Mouse (Mus musculus) heart, embryonic 10.5 days (tissue): ENCODE measurements around the gene Ccdc103. TPM values are rescaled to one million over a fixed set of nuclear protein-coding genes. Genes with fewer than 3 reads are reported as not detected.

Experiments
- DNase-seq: peaks from one replicate; pipeline ENCODE4 v3.0.0-alpha.2; 2017; ENCODE audit warnings: low spot score
- H3K27ac ChIP-seq: fragments of 300-500 bp; sonication (generic); 2 replicates; pipeline ENCODE4 v1.5.1; 2016; ENCODE audit warnings: mild to moderate bottlenecking
- H3K27me3 ChIP-seq: fragments of 300-500 bp; sonication (generic); 2 replicates; pipeline ENCODE4 v1.6.1; 2016; ENCODE audit warnings: mild to moderate bottlenecking; ENCODE audit not compliant: poor library complexity, insufficient read depth, severe bottlenecking
- H3K36me3 ChIP-seq: fragments of 300-500 bp; sonication (generic); 2 replicates; pipeline ENCODE4 v1.6.1; 2016; ENCODE audit warnings: mild to moderate bottlenecking, moderate library complexity
- H3K4me1 ChIP-seq: fragments of 300-500 bp; sonication (generic); 2 replicates; pipeline ENCODE4 v1.6.1; 2016; ENCODE audit warnings: mild to moderate bottlenecking
- H3K4me3 ChIP-seq: fragments of 300-500 bp; sonication (generic); 2 replicates; pipeline ENCODE4 v1.5.1; 2016; ENCODE audit warnings: mild to moderate bottlenecking, moderate library complexity
- H3K9me3 ChIP-seq: fragments of 300-500 bp; sonication (generic); 2 replicates; pipeline ENCODE4 v1.6.1; 2016; ENCODE audit warnings: mild to moderate bottlenecking, moderate library complexity
- WGBS: fragments of 180-500 bp; shearing (Covaris S2); methylation state at CpG from one replicate; pipeline ENCODE4 v1.1.7; 2016; 5-methylcytosine and 5-hydroxymethylcytosine counted together
- polyA plus RNA-seq: library from polyadenylated mRNA; unstranded; fragments of >200 nt; fragmentation: Nextera tagmentation; extraction: Ambion mirVana; gene quantifications from 2 replicates; pipeline ENCODE4 v1.2.1, GENCODE M21; 2016

The Ccdc103 gene
- polyA plus RNA-seq, 1 experiment from 2014 or later = 0.93 TPM

- no peak for DNase-seq
- peaks cover 82% of the 10 kb centered on the region for H3K27me3 ChIP-seq
- no peaks in the 10 kb centered on the region for H3K36me3 ChIP-seq
- H3K4me3 ChIP-seq = no peak overlapping the region
- H3K27ac ChIP-seq = 0 out of 2 replicates have a peak overlapping the region, but pooled peaks have one; percentile 17
- H3K4me1 ChIP-seq = peaks cover 34% of the 10 kb centered on the region
- no peaks in the 10 kb centered on the region for H3K9me3 ChIP-seq
- WGBS = 75% methylated on average over 20 of the region's 20 CpGs
Measured at GRCm38 (mm10) chr11:102896641-102897040, 15.6 kb downstream of the Ccdc103 start.

GRCm38 (mm10) chr11:102898408-102898807 lies 17.4 kb downstream of the Ccdc103 start:
- peaks cover 70% of the 10 kb centered on the region for H3K27me3 ChIP-seq
- no peaks in the 10 kb centered on the region for H3K36me3 ChIP-seq
- H3K27ac ChIP-seq = peak overlapping the region; percentile 44; the same call in 1 of the 2 replicates
- 79% methylated on average over 9 of the region's 9 CpGs for WGBS
- H3K9me3 ChIP-seq = no peaks in the 10 kb centered on the region
- no peak overlapping the region for H3K4me3 ChIP-seq
- DNase-seq = no peak
- peaks cover 27% of the 10 kb centered on the region for H3K4me1 ChIP-seq

- no peak within 1 kb of the TSS for H3K27ac ChIP-seq
- no peaks in the 10 kb centered on the region for H3K9me3 ChIP-seq
- peaks cover 11% of the 10 kb centered on the region for H3K36me3 ChIP-seq
- no peak within 1 kb of the TSS for H3K4me3 ChIP-seq
- WGBS = 13% methylated on average over 7 of the region's 7 CpGs
- peaks cover 24% of the 10 kb centered on the region for H3K4me1 ChIP-seq
- peaks cover 46% of the 10 kb centered on the region for H3K27me3 ChIP-seq
- peak; percentile 92 for DNase-seq
Measured at GRCm38 (mm10) chr11:102900763-102901162, 19.8 kb downstream of the Ccdc103 start, which contains the start of gene Gfap. Gene Gfap (minus strand): TSS chr11:102900912.

- Histone ChIP-seq H3K9me3 (no peaks in the 10 kb centered on the region), H3K4me1 (peaks cover 21% of the 10 kb centered on the region), H3K4me3 (no peak overlapping the region), H3K27me3 (peaks cover 42% of the 10 kb centered on the region), H3K36me3 (peaks cover 15% of the 10 kb centered on the region), H3K27ac (no peak overlapping the region)
- no peak for DNase-seq
- WGBS = 55% methylated on average over 4 of the region's 4 CpGs
Measured at GRCm38 (mm10) chr11:102901199-102901598, 20.2 kb downstream of the Ccdc103 start.

- 81% methylated on average over 5 of the region's 5 CpGs for WGBS
- no peak overlapping the region for H3K4me3 ChIP-seq
- H3K9me3 ChIP-seq = no peaks in the 10 kb centered on the region
- DNase-seq = no peak
- peaks cover 33% of the 10 kb centered on the region for H3K27me3 ChIP-seq
- peaks cover 24% of the 10 kb centered on the region for H3K36me3 ChIP-seq
- peaks cover 12% of the 10 kb centered on the region for H3K4me1 ChIP-seq
- H3K27ac ChIP-seq = no peak overlapping the region
Measured at GRCm38 (mm10) chr11:102902107-102902506, 21.1 kb downstream of the Ccdc103 start.

- Histone ChIP-seq H3K9me3 (no peaks in the 10 kb centered on the region), H3K27me3 (peaks cover 18% of the 10 kb centered on the region), H3K4me1 (no peaks in the 10 kb centered on the region), H3K27ac (no peak overlapping the region), H3K36me3 (peaks cover 39% of the 10 kb centered on the region), H3K4me3 (no peak overlapping the region)
- no peak for DNase-seq
- 74% methylated on average over 7 of the region's 7 CpGs for WGBS
Measured at GRCm38 (mm10) chr11:102903654-102904053, 22.6 kb downstream of the Ccdc103 start.

- WGBS = 86% methylated on average over 7 of the region's 7 CpGs
- Histone ChIP-seq H3K27me3 (no peaks in the 10 kb centered on the region), H3K4me3 (no peak overlapping the region), H3K36me3 (peaks cover 98% of the 10 kb centered on the region), H3K9me3 (no peaks in the 10 kb centered on the region), H3K4me1 (no peaks in the 10 kb centered on the region), H3K27ac (no peak overlapping the region)
- DNase-seq = peak; percentile 68
Measured at GRCm38 (mm10) chr11:102911376-102911775, 30.4 kb downstream of the Ccdc103 start.

GRCm38 (mm10) chr11:102915380-102915779 lies 34.4 kb downstream of the Ccdc103 start:
- H3K36me3 ChIP-seq = peaks cover 62% of the 10 kb centered on the region
- H3K27ac ChIP-seq = no peak overlapping the region
- no peak overlapping the region for H3K4me3 ChIP-seq
- peak; percentile 68 for DNase-seq
- no peaks in the 10 kb centered on the region for H3K4me1 ChIP-seq
- H3K9me3 ChIP-seq = no peaks in the 10 kb centered on the region
- WGBS = 90% methylated on average over 9 of the region's 9 CpGs
- no peaks in the 10 kb centered on the region for H3K27me3 ChIP-seq

- H3K36me3 ChIP-seq = peaks cover 54% of the 10 kb centered on the region
- DNase-seq = no peak
- no peaks in the 10 kb centered on the region for H3K9me3 ChIP-seq
- no peak overlapping the region for H3K27ac ChIP-seq
- peaks cover 8% of the 10 kb centered on the region for H3K4me1 ChIP-seq
- WGBS = 94% methylated on average over 4 of the region's 4 CpGs
- no peaks in the 10 kb centered on the region for H3K27me3 ChIP-seq
- no peak overlapping the region for H3K4me3 ChIP-seq
Measured at GRCm38 (mm10) chr11:102918077-102918476, 37.1 kb downstream of the Ccdc103 start.

- no peak overlapping the region for H3K27ac ChIP-seq
- DNase-seq = peak; percentile 53
- no peaks in the 10 kb centered on the region for H3K27me3 ChIP-seq
- no peaks in the 10 kb centered on the region for H3K9me3 ChIP-seq
- peaks cover 18% of the 10 kb centered on the region for H3K4me1 ChIP-seq
- WGBS = 81% methylated on average over 6 of the region's 6 CpGs
- peaks cover 20% of the 10 kb centered on the region for H3K36me3 ChIP-seq
- H3K4me3 ChIP-seq = no peak overlapping the region
Measured at GRCm38 (mm10) chr11:102921491-102921890, 40.5 kb downstream of the Ccdc103 start.

GRCm38 (mm10) chr11:102924557-102925350 lies 43.8 kb downstream of the Ccdc103 start, which contains the start of gene Kif18b:
Gene Kif18b (minus strand): TSS chr11:102925124.
- H3K36me3 ChIP-seq = peaks cover 19% of the 10 kb centered on the region
- peak within 1 kb of the TSS; percentile 93 for H3K27ac ChIP-seq
- under 1% methylated on average over 62 of the region's 62 CpGs for WGBS
- DNase-seq = peak; percentile 99
- H3K4me3 ChIP-seq = peak within 1 kb of the TSS; percentile 87
- peaks cover 18% of the 10 kb centered on the region for H3K4me1 ChIP-seq
- no peaks in the 10 kb centered on the region for H3K27me3 ChIP-seq
- H3K9me3 ChIP-seq = no peaks in the 10 kb centered on the region

- DNase-seq = no peak
- peak overlapping the region; percentile 93 for H3K27ac ChIP-seq
- H3K4me3 ChIP-seq = peak overlapping the region; percentile 87
- peaks cover 18% of the 10 kb centered on the region for H3K4me1 ChIP-seq
- H3K36me3 ChIP-seq = peaks cover 18% of the 10 kb centered on the region
- no peaks in the 10 kb centered on the region for H3K9me3 ChIP-seq
- no peaks in the 10 kb centered on the region for H3K27me3 ChIP-seq
- WGBS = 2% methylated on average over 10 of the region's 10 CpGs
Measured at GRCm38 (mm10) chr11:102925351-102925717, 44.3 kb downstream of the Ccdc103 start.

GRCm38 (mm10) chr11:102930672-102931071 lies 49.7 kb downstream of the Ccdc103 start:
- H3K36me3 ChIP-seq = no peaks in the 10 kb centered on the region
- H3K27ac ChIP-seq = no peak overlapping the region
- WGBS = 87% methylated on average over 10 of the region's 10 CpGs
- peaks cover 29% of the 10 kb centered on the region for H3K27me3 ChIP-seq
- no peaks in the 10 kb centered on the region for H3K9me3 ChIP-seq
- H3K4me3 ChIP-seq = no peak overlapping the region
- H3K4me1 ChIP-seq = 0 out of 2 replicates have a peak, but pooled peaks cover under 1% of the 10 kb centered on the region
- DNase-seq = no peak
